Mouse (Mus musculus) liver, adult (tissue): ENCODE results near the gene Agrn.

Experiments used
- GATA4 ChIP-seq: IDR thresholded peaks from 2 replicates; pipeline ENCODE4 v1.6.1; 2014; ENCODE audit warnings: mild to moderate bottlenecking, low read length; ENCODE audit not compliant: insufficient replicate concordance

The Agrn gene

GRCm38 (mm10) chr4:156185950-156186850, 11.1 kb downstream of the Agrn start:
- TF ChIP-seq GATA4, result no peak

- TF ChIP-seq GATA4, result no peak
Observed at GRCm38 (mm10) chr4:156185456-156185949, 11.8 kb downstream of the Agrn start.

- TF ChIP-seq GATA4, result no peak
Observed at GRCm38 (mm10) chr4:156184291-156184954, 12.9 kb downstream of the Agrn start.

- TF ChIP-seq GATA4, result no peak
Observed at GRCm38 (mm10) chr4:156183747-156184146, 13.5 kb downstream of the Agrn start.

GRCm38 (mm10) chr4:156177630-156178029, 19.7 kb downstream of the Agrn start:
- no peak for TF ChIP-seq GATA4

GRCm38 (mm10) chr4:156171828-156172227, 25.5 kb downstream of the Agrn start:
- TF ChIP-seq GATA4, result no peak

GRCm38 (mm10) chr4:156169129-156169528, 28.2 kb downstream of the Agrn start:
- TF ChIP-seq GATA4, result no peak

GRCm38 (mm10) chr4:156168611-156169010, 28.7 kb downstream of the Agrn start:
- TF ChIP-seq GATA4, result no peak

GRCm38 (mm10) chr4:156166477-156166876, 30.8 kb downstream of the Agrn start:
- no peak for TF ChIP-seq GATA4

- TF ChIP-seq GATA4, result no peak
Observed at GRCm38 (mm10) chr4:156154771-156155170, 42.5 kb downstream of the Agrn start.

- no peak for TF ChIP-seq GATA4
Observed at GRCm38 (mm10) chr4:156136285-156137100, 60.8 kb downstream of the Agrn start.

GRCm38 (mm10) chr4:156135801-156136200, 61.5 kb downstream of the Agrn start:
- TF ChIP-seq GATA4, result no peak

GRCm38 (mm10) chr4:156135112-156135511, 62.2 kb downstream of the Agrn start:
- TF ChIP-seq GATA4, result no peak

- no peak for TF ChIP-seq GATA4
Observed at GRCm38 (mm10) chr4:156133943-156134605, 63.2 kb downstream of the Agrn start.

GRCm38 (mm10) chr4:156133334-156133733, 64.0 kb downstream of the Agrn start:
- no peak for TF ChIP-seq GATA4
